Mouse (Mus musculus) C2C12 (cell line): Measurements from ENCODE around the gene Srf.

Experiments
- CEBPB ChIP-seq: IDR thresholded peaks from one replicate; pipeline ENCODE4 v1.6.1; 2011; ENCODE audit warnings: low read depth, mild to moderate bottlenecking, control low read depth, moderate library complexity
- CTCF ChIP-seq: IDR thresholded peaks from one replicate; pipeline ENCODE4 v1.5.1; 2011; ENCODE audit not compliant: control insufficient read depth, insufficient read depth, insufficient read length
- MAX ChIP-seq: IDR thresholded peaks from one replicate; pipeline ENCODE4 v1.6.1; 2011; ENCODE audit warnings: mild to moderate bottlenecking, control low read depth
- USF1 ChIP-seq: IDR thresholded peaks from one replicate; pipeline ENCODE4 v1.6.1; 2011; ENCODE audit warnings: low read depth, mild to moderate bottlenecking, control low read depth, moderate library complexity

DNA sequence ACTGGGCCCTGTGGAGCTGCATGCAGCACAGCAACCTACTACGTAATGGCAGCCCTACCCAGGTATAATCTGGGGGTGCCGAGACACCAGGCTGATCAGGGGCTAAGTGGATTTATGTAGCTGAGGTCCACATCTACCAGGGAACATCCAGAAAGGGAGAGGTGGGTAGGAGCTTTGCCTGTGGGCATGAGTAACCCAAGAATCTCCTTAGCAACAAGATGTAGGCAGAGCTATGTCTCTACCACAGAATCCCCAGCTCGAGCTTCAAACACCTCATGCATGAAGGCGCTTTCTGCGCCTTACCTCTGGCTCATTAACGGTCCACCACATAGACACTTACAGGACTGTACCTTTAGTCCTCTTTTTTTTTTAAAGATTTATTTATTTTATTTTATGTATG lies 39.4 kb upstream of the Srf start:
- TF ChIP-seq CTCF (no peak), USF1 (no peak), MAX (no peak), CEBPB (no peak)
